Mouse (Mus musculus): Measurements from ENCODE around the gene Fli1.

GRCm38 (mm10) chr9:32391092-32391491 lies 151.6 kb downstream of the Fli1 start:
- no peak for TF ChIP-seq E2F4 (IDR thresholded peaks at IDR 0.05; ENCODE audit: insufficient read depth)
- no peak for TF ChIP-seq POLR2A (IDR thresholded peaks at IDR 0.05; ENCODE audit: insufficient read length, low read depth)
- TF ChIP-seq MYOG (IDR thresholded peaks at IDR 0.05; ENCODE audit: control insufficient read depth in 1 of 3, insufficient read depth in 1 of 3, insufficient read length in 2 of 3, low read depth in 2 of 3), result no peak
- no peak for TF ChIP-seq CEBPB (IDR thresholded peaks at IDR 0.05; ENCODE audit: insufficient read depth, poor library complexity, severe bottlenecking)
- no peak for TF ChIP-seq TCF12 (IDR thresholded peaks at IDR 0.05; ENCODE audit: insufficient read depth, poor library complexity, severe bottlenecking)
- TF ChIP-seq MAX (IDR thresholded peaks at IDR 0.05; ENCODE audit: low read depth), result no peak
- no peak for TF ChIP-seq MYOD1 (IDR thresholded peaks at IDR 0.05; ENCODE audit: control insufficient read depth in 1 of 3, insufficient read length in 2 of 3, low read depth in 2 of 3)

All from myocyte (in vitro differentiated cells).